Mouse (Mus musculus) liver, adult 2 months (tissue): ENCODE results near the gene Syn3. TPM values are rescaled to one million over a fixed set of nuclear protein-coding genes. Genes with fewer than 3 reads are reported as not detected.
A peak's percentile ranks its signal among the peaks of the same experiment; 100 is the strongest.

Source experiments
- DNase-seq: peaks from one replicate; pipeline ENCODE4 v3.0.0-alpha.2; 2011; ENCODE audit warnings: low read depth, low spot score; ENCODE audit errors: extremely low read depth
- H3K27ac ChIP-seq: fragments of 200-500 bp; replicated peaks from 2 replicates; pipeline ENCODE4 v1.5.1; 2012; ENCODE audit warnings: low read depth, mild to moderate bottlenecking, control low read depth, inconsistent platforms, low read length; ENCODE audit not compliant: insufficient read depth
- H3K27me3 ChIP-seq: fragments of 200-500 bp; 2 replicates; pipeline ENCODE4 v1.6.1; 2012; ENCODE audit warnings: mild to moderate bottlenecking, moderate library complexity, low read length, inconsistent platforms; ENCODE audit not compliant: control insufficient read depth, insufficient read depth
- H3K36me3 ChIP-seq: fragments of 200-500 bp; 2 replicates; pipeline ENCODE4 v1.6.1; 2012; ENCODE audit warnings: low read length, inconsistent platforms; ENCODE audit not compliant: control insufficient read depth, insufficient read depth
- H3K4me1 ChIP-seq: fragments of 200-500 bp; 2 replicates; pipeline ENCODE4 v1.6.1; 2011; ENCODE audit warnings: low read length; ENCODE audit not compliant: control insufficient read depth, insufficient read depth
- H3K4me3 ChIP-seq: fragments of 200-500 bp; 2 replicates; pipeline ENCODE4 v1.5.1; 2011; ENCODE audit warnings: low read depth, mild to moderate bottlenecking, control low read depth, low read length, moderate library complexity; ENCODE audit not compliant: insufficient read depth
- H3K79me2 ChIP-seq: fragments of 200-500 bp; 2 replicates; pipeline ENCODE4 v1.6.1; 2012; ENCODE audit warnings: inconsistent platforms, mild to moderate bottlenecking, low read length, moderate library complexity; ENCODE audit not compliant: control insufficient read depth, insufficient read depth
- H3K9ac ChIP-seq: fragments of 200-500 bp; 2 replicates; pipeline ENCODE4 v1.6.1; 2012; ENCODE audit warnings: low read depth, mild to moderate bottlenecking, control low read depth, inconsistent platforms, low read length
- CTCF ChIP-seq: fragments of 200-500 bp; IDR thresholded peaks from 2 replicates; pipeline ENCODE4 v1.5.1; 2011; ENCODE audit warnings: low read depth, low read length, control low read depth
- POLR2A ChIP-seq: fragments of 200-500 bp; IDR thresholded peaks from 2 replicates; pipeline ENCODE4 v1.6.1; 2011; ENCODE audit warnings: low read length, control low read depth; ENCODE audit not compliant: insufficient read depth; ENCODE audit errors: extremely low read depth
- WGBS: fragments of 180-500 bp; shearing (Covaris S2); methylation state at CpG from one replicate; pipeline ENCODE4 v1.1.7; 2018; 5-methylcytosine and 5-hydroxymethylcytosine counted together
- polyA plus RNA-seq: library from polyadenylated mRNA; depleted of rRNA; stranded (reverse); fragments of >200 nt; gene quantifications from 2 replicates; pipeline ENCODE4 v1.2.3, GENCODE M21; 2012
- total RNA-seq: library from RNA; depleted of rRNA; stranded (reverse); fragments of >200 nt; gene quantifications from 2 replicates; pipeline ENCODE4 v1.2.3, GENCODE M21; 2014

The Syn3 gene
- total and polyA plus RNA-seq, 2 experiments = 0.81 to 0.83 TPM

- TF ChIP-seq POLR2A = no peak
- TF ChIP-seq CTCF = no peak
- no peak for DNase-seq
- Histone ChIP-seq H3K4me1 (peaks cover 6% of the 10 kb centered on the region; the same call in 1 of the 2 replicates), H3K27ac (no peak overlapping the region), H3K4me3 (no peak overlapping the region), H3K79me2 (no peaks in the 10 kb centered on the region), H3K27me3 (no peaks in the 10 kb centered on the region), H3K9ac (no peak overlapping the region), H3K36me3 (no peaks in the 10 kb centered on the region)
- WGBS = 81% methylated on average over 8 of the region's 8 CpGs
These were observed 164.1 kb downstream of the Syn3 start for GRCm38 (mm10) chr10:86334581-86334980.

- H3K27me3 ChIP-seq = no peaks in the 10 kb centered on the region
- H3K4me1 ChIP-seq = peaks cover 2% of the 10 kb centered on the region; the same call in 1 of the 2 replicates
- no peaks in the 10 kb centered on the region for H3K79me2 ChIP-seq
- no peak overlapping the region for H3K27ac ChIP-seq
- DNase-seq = no peak
- no peak overlapping the region for H3K9ac ChIP-seq
- no peak for TF ChIP-seq POLR2A
- TF ChIP-seq CTCF = no peak
- WGBS = 92% methylated on average over 3 of the region's 3 CpGs
- no peak overlapping the region for H3K4me3 ChIP-seq
- no peaks in the 10 kb centered on the region for H3K36me3 ChIP-seq
These were observed 165.8 kb downstream of the Syn3 start for GRCm38 (mm10) chr10:86332942-86333341.

GRCm38 (mm10) chr10:86331681-86332281 lies 166.9 kb downstream of the Syn3 start:
- no peaks in the 10 kb centered on the region for H3K79me2 ChIP-seq
- no peak overlapping the region for H3K4me3 ChIP-seq
- WGBS = 77% methylated on average over 7 of the region's 7 CpGs
- DNase-seq = peak; percentile 13
- H3K9ac ChIP-seq = no peak overlapping the region
- no peaks in the 10 kb centered on the region for H3K36me3 ChIP-seq
- no peaks in the 10 kb centered on the region for H3K27me3 ChIP-seq
- H3K4me1 ChIP-seq = peaks cover 2% of the 10 kb centered on the region; the same call in 1 of the 2 replicates
- peak overlapping the region; percentile 74 for H3K27ac ChIP-seq
- TF ChIP-seq CTCF (no peak), POLR2A (no peak)

GRCm38 (mm10) chr10:86330993-86331680 lies 167.6 kb downstream of the Syn3 start:
- no peaks in the 10 kb centered on the region for H3K27me3 ChIP-seq
- TF ChIP-seq POLR2A = no peak
- TF ChIP-seq CTCF = no peak
- no peak overlapping the region for H3K4me3 ChIP-seq
- 74% methylated on average over 5 of the region's 5 CpGs for WGBS
- no peaks in the 10 kb centered on the region for H3K36me3 ChIP-seq
- H3K9ac ChIP-seq = no peak overlapping the region
- no peaks in the 10 kb centered on the region for H3K79me2 ChIP-seq
- no peak for DNase-seq
- H3K27ac ChIP-seq = peak overlapping the region; percentile 74
- no peaks in the 10 kb centered on the region; the same call in 1 of the 2 replicates for H3K4me1 ChIP-seq

- Histone ChIP-seq H3K79me2 (no peaks in the 10 kb centered on the region), H3K36me3 (no peaks in the 10 kb centered on the region), H3K4me3 (no peak overlapping the region), H3K27ac (no peak overlapping the region), H3K27me3 (no peaks in the 10 kb centered on the region), H3K9ac (no peak overlapping the region), H3K4me1 (no peaks in the 10 kb centered on the region; the same call in 1 of the 2 replicates)
- WGBS = 97% methylated on average over 8 of the region's 8 CpGs
- TF ChIP-seq CTCF = no peak
- no peak for TF ChIP-seq POLR2A
- DNase-seq = no peak
These were observed 169.3 kb downstream of the Syn3 start for GRCm38 (mm10) chr10:86329241-86329882.

DNA sequence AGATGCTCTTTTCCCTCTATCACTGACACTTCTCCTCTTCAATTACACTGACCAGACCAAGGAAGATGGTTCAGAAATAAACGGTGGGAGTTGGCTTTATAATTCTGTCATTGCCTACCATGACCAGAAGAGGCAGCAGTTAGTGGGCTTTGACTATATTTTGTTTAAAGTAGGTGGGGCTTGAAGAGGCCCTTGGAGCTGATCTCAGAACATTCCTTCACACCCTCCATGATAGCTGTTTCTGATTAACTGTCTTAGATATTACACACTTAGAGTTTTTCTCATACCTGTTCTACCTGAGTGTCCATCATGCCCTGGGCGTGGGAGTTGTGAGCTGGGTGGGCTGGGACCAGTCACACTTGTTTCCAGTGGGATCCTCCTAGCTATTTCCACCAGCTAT lies 170.0 kb downstream of the Syn3 start:
- no peak overlapping the region for H3K27ac ChIP-seq
- no peaks in the 10 kb centered on the region for H3K36me3 ChIP-seq
- 82% methylated on average over 2 of the region's 2 CpGs for WGBS
- DNase-seq = no peak
- no peaks in the 10 kb centered on the region for H3K79me2 ChIP-seq
- no peaks in the 10 kb centered on the region for H3K27me3 ChIP-seq
- TF ChIP-seq CTCF = no peak
- no peak for TF ChIP-seq POLR2A
- H3K9ac ChIP-seq = no peak overlapping the region
- H3K4me1 ChIP-seq = no peaks in the 10 kb centered on the region; the same call in 1 of the 2 replicates
- H3K4me3 ChIP-seq = no peak overlapping the region
